30 mouse cellular contexts compared by ENCODE assay signal in genomic region chr5:87196430-87196829, GRCm38 (mm10). TPM values are rescaled to one million over a fixed set of nuclear protein-coding genes. Genes with fewer than 3 reads are reported as not detected.
"Had no signal": no experiment of that assay in that cellular context is flagged by ENCODE, and none has a peak within 500 bp of the region (broad histone marks: within the 10 kb centered on the region; RNA-seq: fewer than 3 reads in every experiment).

No protein-coding gene starts in this region.

RNA-seq across cellular contexts. Expression of gene Ugt2b5, which starts 56.3 kb away (rescaled TPM):
- total RNA-seq: common myeloid progenitor, adult 5-6 weeks; forebrain, postnatal 0 days; gastrocnemius, adult 2 months; gastrocnemius, postnatal 10 days; gastrocnemius, postnatal 14 days; gastrocnemius, postnatal 25 days; gastrocnemius, postnatal 36 days; granulocyte monocyte progenitor cell, adult 5-6 weeks; heart, adult 18-20 months had no signal
- polyA plus RNA-seq: cortical plate, adult 2 months; embryonic facial prominence, embryonic 10.5 days; embryonic facial prominence, embryonic 11.5 days; embryonic facial prominence, embryonic 12.5 days; embryonic facial prominence, embryonic 13.5 days; embryonic facial prominence, embryonic 14.5 days; embryonic facial prominence, embryonic 15.5 days; erythroblast, embryonic 14.5 days; forebrain, embryonic 10.5 days; forebrain, embryonic 11.5 days; forebrain, embryonic 12.5 days; forebrain, embryonic 13.5 days; forebrain, embryonic 15.5 days; forebrain, embryonic 16.5 days; forebrain, postnatal 0 days; frontal cortex, adult 2 months; gonadal fat pad, adult 2 months had no signal

RNA-seq across cellular contexts. Expression of gene Ugt2b37, which starts 58.2 kb away (rescaled TPM):
- total RNA-seq: common myeloid progenitor, adult 5-6 weeks; forebrain, postnatal 0 days; gastrocnemius, adult 18-20 months; gastrocnemius, adult 2 months; gastrocnemius, adult 8-10 months; gastrocnemius, postnatal 10 days; gastrocnemius, postnatal 14 days; gastrocnemius, postnatal 25 days; gastrocnemius, postnatal 36 days; gastrocnemius, postnatal 4 days; granulocyte monocyte progenitor cell, adult 5-6 weeks; heart, adult 18-20 months had no signal
- polyA plus RNA-seq: cerebellum, adult 2 months; cortical plate, adult 2 months; embryonic facial prominence, embryonic 10.5 days; embryonic facial prominence, embryonic 11.5 days; embryonic facial prominence, embryonic 12.5 days; embryonic facial prominence, embryonic 13.5 days; embryonic facial prominence, embryonic 14.5 days; embryonic facial prominence, embryonic 15.5 days; erythroblast, embryonic 14.5 days; forebrain, embryonic 10.5 days; forebrain, embryonic 11.5 days; forebrain, embryonic 12.5 days; forebrain, embryonic 13.5 days; forebrain, embryonic 14.5 days; forebrain, embryonic 15.5 days; forebrain, embryonic 16.5 days; forebrain, postnatal 0 days; frontal cortex, adult 2 months; gonadal fat pad, adult 2 months had no signal
